8 mouse cellular contexts compared by ENCODE assay signal in genomic region chr17:44188769-44189145, GRCm38 (mm10). TPM values are rescaled to one million over a fixed set of nuclear protein-coding genes. Genes with fewer than 3 reads are reported as not detected.
DNase-seq lines count a peak whose midpoint lies in the region; ATAC-seq and TF ChIP-seq lines count a peak whose summit lies in the region.

No protein-coding gene starts in this region.

- peaks cover 14% of the 10 kb centered on the region for H3K4me1 ChIP-seq in forebrain, embryonic 15.5 days
- H3K4me1 ChIP-seq in hindbrain, embryonic 16.5 days (ENCODE audit: control insufficient read depth, insufficient read depth, low read depth, low read length), result peaks cover 14% of the 10 kb centered on the region
- H3K4me1 ChIP-seq in small intestine, adult 2 months (ENCODE audit: control insufficient read depth, insufficient read depth, insufficient read length, low read length), result peaks cover 25% of the 10 kb centered on the region

- TF ChIP-seq POLR2A in small intestine, adult 2 months (IDR thresholded peaks at IDR 0.05; ENCODE audit: low read depth, low read length), result no peak; the same call in 1 of the 2 replicates

- no peak overlapping the region for H3K27ac ChIP-seq in forebrain, embryonic 15.5 days (replicated peaks)
- H3K27ac ChIP-seq in hindbrain, embryonic 16.5 days (ENCODE audit: low read depth, low read length), result no peak overlapping the region
- 0 out of 2 replicates have a peak overlapping the region, but pooled peaks have one; percentile 8 for H3K27ac ChIP-seq in small intestine, adult 2 months (ENCODE audit: insufficient read depth, low read depth, low read length)

- peak; percentile 33 for DNase-seq in adrenal gland, adult 2 months
- no peak for DNase-seq in adrenal gland, adult 8-10 months
- peak; percentile 29 for DNase-seq in lung, postnatal 36 days
- no peak for DNase-seq in right cerebral cortex, postnatal 36 days (ENCODE audit: low spot score in 2 of 2)

- TF ChIP-seq CTCF in small intestine, adult 2 months (IDR thresholded peaks at IDR 0.05; ENCODE audit: extremely low read depth, insufficient read length, insufficient replicate concordance, low read depth, low read length), result no peak; the same call in 1 of the 2 replicates

- ATAC-seq in CD4-positive, CD25-positive, alpha-beta regulatory T cell, adult 4 months, result peak; percentile 21
- peak; percentile 55 for ATAC-seq in forebrain, embryonic 15.5 days (replicated peaks)
- ATAC-seq in hindbrain, embryonic 16.5 days, result 0 out of 2 replicates have a peak, but pooled peaks have one; percentile 24

- peaks cover 17% of the 10 kb centered on the region for H3K27me3 ChIP-seq in forebrain, embryonic 15.5 days
- no peaks in the 10 kb centered on the region; the same call in 1 of the 2 replicates for H3K27me3 ChIP-seq in hindbrain, embryonic 16.5 days (replicated peaks; ENCODE audit: control insufficient read depth, insufficient read depth, low read length)
- no peaks in the 10 kb centered on the region for H3K27me3 ChIP-seq in small intestine, adult 2 months (ENCODE audit: control insufficient read depth, insufficient read depth, low read length)

- peak overlapping the region; percentile 38 for H3K4me3 ChIP-seq in forebrain, embryonic 15.5 days
- peak overlapping the region; percentile 47 for H3K4me3 ChIP-seq in hindbrain, embryonic 16.5 days (ENCODE audit: low read length)
- H3K4me3 ChIP-seq in small intestine, adult 2 months (ENCODE audit: low read depth, low read length), result peak overlapping the region; percentile 68

- peak overlapping the region; percentile 66 for H3K4me2 ChIP-seq in forebrain, embryonic 15.5 days (replicated peaks)
- peak overlapping the region; percentile 98 for H3K4me2 ChIP-seq in hindbrain, embryonic 16.5 days (ENCODE audit: low read length)

- no peak overlapping the region for H3K9ac ChIP-seq in forebrain, embryonic 15.5 days (replicated peaks)
- H3K9ac ChIP-seq in hindbrain, embryonic 16.5 days (ENCODE audit: low read depth, low read length), result peak overlapping the region; percentile 52

- H3K36me3 ChIP-seq in forebrain, embryonic 15.5 days, result no peaks in the 10 kb centered on the region
- H3K36me3 ChIP-seq in hindbrain, embryonic 16.5 days (ENCODE audit: control insufficient read depth, insufficient read depth, low read length), result no peaks in the 10 kb centered on the region
- H3K36me3 ChIP-seq in small intestine, adult 2 months (ENCODE audit: control insufficient read depth, insufficient read depth, low read length), result peaks cover 4% of the 10 kb centered on the region; the same call in 1 of the 2 replicates

- no peaks in the 10 kb centered on the region for H3K9me3 ChIP-seq in forebrain, embryonic 15.5 days
- no peaks in the 10 kb centered on the region for H3K9me3 ChIP-seq in hindbrain, embryonic 16.5 days (ENCODE audit: control insufficient read depth, low read length)

- under 1% methylated on average over 24 of the region's 24 CpGs for WGBS in forebrain, embryonic 15.5 days
- WGBS in hindbrain, embryonic 16.5 days, result 0% methylated on average over 24 of the region's 24 CpGs
- WGBS in small intestine, adult 2 months, result 1% methylated on average over 24 of the region's 24 CpGs

RNA-seq across cellular contexts. Expression of gene Clic5, which starts 0.4 kb away (rescaled TPM):
- 10 to 100 TPM; 18.6 to 25.3 TPM for total RNA-seq in adrenal gland, adult 2 months (2021)
- polyA plus RNA-seq in adrenal gland, adult 2 months (2012; rRNA removed), result 1.3 and 1.5 TPM in 2 replicates
- total RNA-seq in adrenal gland, adult 8-10 months (2022), result 10 to 100 TPM in 3 of 4 experiments, 1 to 10 TPM in 1; 9.6 to 20.2 (median 13.6) TPM
- under 1 TPM in 1 of 2 experiments, not detected in 1; 0.28 TPM for polyA plus RNA-seq in CD4-positive, CD25-positive, alpha-beta regulatory T cell, adult 4 months (2017; shearing (Covaris generic))
- 0.03 and 0.06 TPM in 2 replicates for polyA plus RNA-seq in forebrain, embryonic 15.5 days (2015; fragmentation: Nextera tagmentation; extraction: Ambion mirVana)
- polyA plus RNA-seq in hindbrain, embryonic 16.5 days (2015; fragmentation: Nextera tagmentation; extraction: Ambion mirVana), result 0.43 and 0.52 TPM in 2 replicates
- polyA plus RNA-seq in small intestine, adult 2 months (2012; rRNA removed), result 9.1 and 26.7 TPM in 2 replicates

Comparison
In these comparisons a context has a peak if more than half of its experiments do, and no peak if none do; other contexts are left out.
1. DNase-seq: peak in adrenal gland, adult 2 months (single experiment) and lung, postnatal 36 days (single experiment); none in adrenal gland, adult 8-10 months (single experiment) and right cerebral cortex, postnatal 36 days (0 of 2).
2. Peak in every context shown above with its lines, with median percentiles within 50 percentile points of each other: ATAC-seq and H3K4me3 ChIP-seq.